In the genomic region with DNA sequence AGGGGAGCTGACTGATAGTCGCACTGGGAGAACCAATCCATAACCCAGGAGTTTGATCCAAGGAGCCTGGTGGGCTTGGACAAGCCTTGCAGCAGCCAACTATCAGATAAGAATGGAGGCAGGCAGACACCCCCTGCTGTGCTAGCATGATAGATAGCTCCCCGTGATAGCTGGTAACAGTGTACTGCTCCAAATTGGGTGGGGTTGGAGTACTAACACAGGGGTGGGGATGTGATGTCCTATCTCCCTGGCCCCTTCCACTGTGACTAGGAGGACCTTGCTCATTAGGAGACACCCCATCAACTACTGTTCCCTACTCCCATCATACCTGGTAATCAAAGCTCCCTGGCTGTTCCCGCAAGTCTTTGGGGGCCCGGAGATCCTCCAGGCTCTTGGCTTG, we compare ENCODE assay signal across 14 mouse cellular contexts. TPM values are rescaled to one million over a fixed set of nuclear protein-coding genes. Genes with fewer than 3 reads are reported as not detected.
"Had no signal": no experiment of that assay in that cellular context is flagged by ENCODE, and none has a peak within 500 bp of the region (broad histone marks: within the 10 kb centered on the region; RNA-seq: fewer than 3 reads in every experiment).

No protein-coding gene starts in this region.

- H3K27ac ChIP-seq: limb, embryonic 12.5 days; limb, embryonic 15.5 days; macrophage had no signal

- H3K27me3 ChIP-seq: limb, embryonic 15.5 days had no signal

- ATAC-seq: lung, postnatal 0 days had no signal

- DNase-seq: kidney, adult 18-20 months; kidney, adult 9 months; kidney, postnatal 14 days; kidney, postnatal 4 days; left cerebral cortex, postnatal 4 days; lung, embryonic 14.5 days; midbrain, embryonic 14.5 days; thymus, adult 18-20 months; thymus, postnatal 4 days had no signal

- H3K9ac ChIP-seq: limb, embryonic 12.5 days; limb, embryonic 15.5 days; lung, embryonic 14.5 days had no signal

- H3K9me3 ChIP-seq: limb, embryonic 12.5 days; limb, embryonic 15.5 days had no signal

- H3K4me2 ChIP-seq: limb, embryonic 12.5 days; limb, embryonic 15.5 days; lung, embryonic 14.5 days had no signal

- H3K4me3 ChIP-seq: limb, embryonic 12.5 days; limb, embryonic 15.5 days had no signal

RNA-seq across cellular contexts. Expression of gene Crb2, which starts 25.6 kb away (rescaled TPM):
- total RNA-seq: megakaryocyte, adult 5-6 weeks had no signal
- polyA plus RNA-seq: macrophage had no signal
